Comparison of ENCODE assay signal across 7 mouse cellular contexts in genomic region chr5:4104341-4105040, GRCm38 (mm10). TPM values are rescaled to one million over a fixed set of nuclear protein-coding genes. Genes with fewer than 3 reads are reported as not detected.
DNase-seq lines count a peak whose midpoint lies in the region; ATAC-seq lines count a peak whose summit lies in the region.

Cyp51 (minus strand) TSS chr5:4104746.

- peak within 1 kb of the TSS; percentile 67 for H3K9ac ChIP-seq in intestine, embryonic 15.5 days

- H3K27ac ChIP-seq in intestine, embryonic 15.5 days: peak within 1 kb of the TSS; percentile 97
- peak within 1 kb of the TSS; percentile 93 for H3K27ac ChIP-seq in midbrain, embryonic 10.5 days (replicated peaks)

- H3K36me3 ChIP-seq in intestine, embryonic 15.5 days: peaks cover 13% of the 10 kb centered on the region
- peaks cover 34% of the 10 kb centered on the region for H3K36me3 ChIP-seq in midbrain, embryonic 10.5 days

- H3K9me3 ChIP-seq in intestine, embryonic 15.5 days: no peaks in the 10 kb centered on the region
- peaks cover 8% of the 10 kb centered on the region; the same call in 1 of the 2 replicates for H3K9me3 ChIP-seq in midbrain, embryonic 10.5 days (replicated peaks)

- under 1% methylated on average over 59 of the region's 59 CpGs for WGBS in intestine, embryonic 15.5 days
- WGBS in midbrain, embryonic 10.5 days: under 1% methylated on average over 59 of the region's 59 CpGs

- H3K4me2 ChIP-seq in intestine, embryonic 15.5 days (replicated peaks): peak within 1 kb of the TSS; percentile 60

- ATAC-seq in intestine, embryonic 15.5 days: peak; percentile 98

- H3K27me3 ChIP-seq in intestine, embryonic 15.5 days (replicated peaks): no peaks in the 10 kb centered on the region
- H3K27me3 ChIP-seq in midbrain, embryonic 10.5 days (ENCODE audit: low read depth, poor library complexity, severe bottlenecking): no peaks in the 10 kb centered on the region

- H3K4me3 ChIP-seq in intestine, embryonic 15.5 days (replicated peaks): peak within 1 kb of the TSS; percentile 82
- peak within 1 kb of the TSS; percentile 98 for H3K4me3 ChIP-seq in midbrain, embryonic 10.5 days

- intact Hi-C loops in gastrocnemius, postnatal 36 days (cut with DNase I): loop anchor here (10.0 kb wide), 1 partner anchor 90 kb away; the partner anchor contains the start of gene Mterf1b
- intact Hi-C loops in left cerebral cortex, postnatal 25 days (cut with DNase I): loop anchor here (5.0 to 10.0 kb wide), 2 partner anchors 88 to 810 kb away; partner anchors contain the start of gene Mterf1b

- H3K4me1 ChIP-seq in intestine, embryonic 15.5 days (replicated peaks): no peaks in the 10 kb centered on the region
- peaks cover 23% of the 10 kb centered on the region for H3K4me1 ChIP-seq in midbrain, embryonic 10.5 days

- peak; percentile 90 for DNase-seq in adrenal gland, adult 18-20 months (ENCODE audit: low spot score in 2 of 2)
- peak; percentile 95 for DNase-seq in embryo, embryonic 11 days
- DNase-seq in gastrocnemius, postnatal 36 days: peak; percentile 79 to 82
- DNase-seq in left cerebral cortex, postnatal 25 days (ENCODE audit: low spot score in 2 of 2): peak; percentile 93 to 94
- peak; percentile 92 for DNase-seq in midbrain, embryonic 10.5 days (ENCODE audit: low spot score)
- DNase-seq in right cerebral cortex, postnatal 4 days: peak; percentile 88

RNA-seq across cellular contexts. Expression of gene Cyp51, which starts in this region (rescaled TPM):
- total RNA-seq in adrenal gland, adult 18-20 months (2021): 10 to 100 TPM; 75.2 to 79.7 TPM
- 1 to 10 TPM; 1.9 to 2.4 TPM for total RNA-seq in gastrocnemius, postnatal 36 days (2021)
- polyA plus RNA-seq in intestine, embryonic 15.5 days (2015; fragmentation: Nextera tagmentation; extraction: Ambion mirVana): 100 and 113 TPM in 2 replicates
- 10 to 100 TPM; 52.9 to 54.6 TPM for total RNA-seq in left cerebral cortex, postnatal 25 days (2021)
- polyA plus RNA-seq in midbrain, embryonic 10.5 days (2016; fragmentation: Nextera tagmentation; extraction: Ambion mirVana): 129 and 148 TPM in 2 replicates

Comparison
In these comparisons a context has a peak if more than half of its experiments do, and no peak if none do; other contexts are left out.
1. Peak in every context shown above with its lines: DNase-seq, ATAC-seq, H3K4me3 ChIP-seq and H3K27ac ChIP-seq.
2. RNA of gene Cyp51 (total RNA-seq): 75.2 to 79.7 TPM in adrenal gland, adult 18-20 months and 52.9 to 54.6 TPM in left cerebral cortex, postnatal 25 days; 1.9 to 2.4 TPM in gastrocnemius, postnatal 36 days; every median in the first group is over 10 times any median in the second.